Mouse (Mus musculus) heart, postnatal 0 days (tissue): ENCODE measurements around the gene Runx1. TPM values are rescaled to one million over a fixed set of nuclear protein-coding genes. Genes with fewer than 3 reads are reported as not detected.

Source experiments
- ATAC-seq: fragments of 200-750 bp; cut with Nextera tagmentation; 2 replicates; pipeline ENCODE4 v1.8.0; 2017; ENCODE audit warnings: low read depth, moderate number of reproducible peaks, moderate library complexity; ENCODE audit not compliant: insufficient read depth
- DNase-seq: peaks from one replicate; pipeline ENCODE4 v3.0.0-alpha.2; 2016; ENCODE audit warnings: low spot score
- H3K27ac ChIP-seq: fragments of 300-500 bp; sonication (generic); 2 replicates; pipeline ENCODE4 v1.5.1; 2014; ENCODE audit warnings: low read depth, mild to moderate bottlenecking
- H3K27me3 ChIP-seq: fragments of 300-500 bp; sonication (generic); 2 replicates; pipeline ENCODE4 v1.6.1; 2014; ENCODE audit warnings: low read length, mixed read lengths; ENCODE audit not compliant: control insufficient read depth, insufficient read depth
- H3K36me3 ChIP-seq: fragments of 300-500 bp; sonication (generic); replicated peaks from 2 replicates; pipeline ENCODE4 v1.6.1; 2014; ENCODE audit warnings: low read length, mixed read lengths; ENCODE audit not compliant: control insufficient read depth, insufficient read depth
- H3K4me1 ChIP-seq: fragments of 300-500 bp; sonication (generic); 2 replicates; pipeline ENCODE4 v1.6.1; 2014; ENCODE audit warnings: antibody characterized with exemption; ENCODE audit not compliant: control insufficient read depth, insufficient read depth
- H3K4me2 ChIP-seq: fragments of 300-500 bp; sonication (generic); 2 replicates; pipeline ENCODE4 v1.6.1; 2014; ENCODE audit warnings: low read depth, mild to moderate bottlenecking, low read length, moderate library complexity
- H3K4me3 ChIP-seq: fragments of 300-500 bp; sonication (generic); 2 replicates; pipeline ENCODE4 v1.5.1; 2014; ENCODE audit warnings: low read depth, low read length
- H3K9ac ChIP-seq: fragments of 300-500 bp; sonication (generic); replicated peaks from 2 replicates; pipeline ENCODE4 v1.6.1; 2014; ENCODE audit warnings: low read depth, low read length, mixed read lengths
- H3K9me3 ChIP-seq: fragments of 300-500 bp; sonication (generic); replicated peaks from 2 replicates; pipeline ENCODE4 v1.6.1; 2016; ENCODE audit warnings: low read length; ENCODE audit not compliant: control insufficient read depth
- CTCF ChIP-seq: IDR thresholded peaks from 2 replicates; pipeline ENCODE4 v1.5.1; 2016; ENCODE audit warnings: antibody characterized with exemption, control low read depth, low read depth
- EP300 ChIP-seq: IDR thresholded peaks from 2 replicates; pipeline ENCODE4 v1.6.1; 2016; ENCODE audit warnings: antibody characterized with exemption, low read depth
- WGBS: fragments of 180-500 bp; shearing (Covaris S2); extraction: QIAGEN DNeasy Blood & Tissue Kit; methylation state at CpG from one replicate; pipeline ENCODE4 v1.1.7; 2014; 5-methylcytosine and 5-hydroxymethylcytosine counted together
- polyA plus RNA-seq: library from polyadenylated mRNA; unstranded; fragments of >200 nt; fragmentation: Nextera tagmentation; extraction: Ambion mirVana; gene quantifications from 2 replicates; pipeline ENCODE4 v1.2.1, GENCODE M21; 2015
- total RNA-seq: library from RNA; depleted of rRNA; stranded (reverse); fragments of >200 nt; gene quantifications from 2 replicates; pipeline ENCODE4 v1.2.3, GENCODE M21; 2014; ENCODE audit warnings: low replicate concordance

Gene Runx1
- total and polyA plus RNA-seq, 2 experiments from 2014 or later, result 0.33 to 1.3 TPM

- H3K4me3 ChIP-seq, result no peak overlapping the region
- peaks cover 9% of the 10 kb centered on the region; the same call in 1 of the 2 replicates for H3K4me1 ChIP-seq
- DNase-seq, result no peak
- no peak for ATAC-seq
- H3K27me3 ChIP-seq, result peaks cover 15% of the 10 kb centered on the region; the same call in 1 of the 2 replicates
- H3K27ac ChIP-seq, result no peak overlapping the region
- H3K9me3 ChIP-seq, result no peaks in the 10 kb centered on the region
- TF ChIP-seq EP300, result no peak
- TF ChIP-seq CTCF, result no peak
- WGBS, result 76% methylated on average over 6 of the region's 6 CpGs
- no peak overlapping the region for H3K4me2 ChIP-seq
- no peak overlapping the region for H3K9ac ChIP-seq
- H3K36me3 ChIP-seq, result no peaks in the 10 kb centered on the region
Observed at GRCm38 (mm10) chr16:92782408-92782807, 43.5 kb downstream of the Runx1 start.

- H3K27ac ChIP-seq, result no peak overlapping the region
- ATAC-seq (no peak; the same call in 1 of the 2 replicates), DNase-seq (no peak)
- no peak overlapping the region for H3K4me3 ChIP-seq
- TF ChIP-seq EP300 (no peak), CTCF (no peak)
- peaks cover 10% of the 10 kb centered on the region; the same call in 1 of the 2 replicates for H3K27me3 ChIP-seq
- H3K4me2 ChIP-seq, result no peak overlapping the region
- peaks cover 9% of the 10 kb centered on the region; the same call in 1 of the 2 replicates for H3K4me1 ChIP-seq
- H3K36me3 ChIP-seq, result no peaks in the 10 kb centered on the region
- H3K9me3 ChIP-seq, result no peaks in the 10 kb centered on the region
- WGBS, result 90% methylated on average over 9 of the region's 9 CpGs
- H3K9ac ChIP-seq, result no peak overlapping the region
Observed at GRCm38 (mm10) chr16:92779896-92780435, 46.0 kb downstream of the Runx1 start.

- H3K9me3 ChIP-seq, result no peaks in the 10 kb centered on the region
Observed at GRCm38 (mm10) chr16:92779175-92779574, 46.8 kb downstream of the Runx1 start.

GRCm38 (mm10) chr16:92778096-92778780 lies 47.7 kb downstream of the Runx1 start:
- peaks cover 10% of the 10 kb centered on the region; the same call in 1 of the 2 replicates for H3K27me3 ChIP-seq
- no peaks in the 10 kb centered on the region for H3K9me3 ChIP-seq
- peak; percentile 27; the same call in 1 of the 2 replicates for ATAC-seq
- no peak overlapping the region for H3K4me3 ChIP-seq
- H3K36me3 ChIP-seq, result no peaks in the 10 kb centered on the region
- whole genome bisulfite sequencing, result 28% methylated on average over 9 of the region's 9 CpGs
- H3K9ac ChIP-seq, result no peak overlapping the region
- no peak for DNase-seq
- H3K4me2 ChIP-seq, result no peak overlapping the region
- H3K4me1 ChIP-seq, result no peaks in the 10 kb centered on the region
- no peak overlapping the region for H3K27ac ChIP-seq
- no peak for TF ChIP-seq EP300
- no peak for TF ChIP-seq CTCF

More at GRCm38 (mm10) chr16:92779175-92779574, 46.8 kb downstream of the Runx1 start:
- H3K4me3 ChIP-seq, result no peak overlapping the region
- peaks cover 10% of the 10 kb centered on the region; the same call in 1 of the 2 replicates for H3K27me3 ChIP-seq
- DNase-seq, result no peak
- no peak for TF ChIP-seq CTCF
- no peak for TF ChIP-seq EP300
- peaks cover 7% of the 10 kb centered on the region; the same call in 1 of the 2 replicates for H3K4me1 ChIP-seq
- H3K9ac ChIP-seq, result no peak overlapping the region
- no peak overlapping the region for H3K27ac ChIP-seq
- H3K4me2 ChIP-seq, result no peak overlapping the region
- H3K36me3 ChIP-seq, result no peaks in the 10 kb centered on the region
- ATAC-seq, result no peak
- 84% methylated on average over 2 of the region's 2 CpGs for WGBS

- H3K27me3 ChIP-seq, result no peaks in the 10 kb centered on the region
- H3K4me2 ChIP-seq, result no peak overlapping the region
- WGBS, result 77% methylated on average over 4 of the region's 4 CpGs
- H3K27ac ChIP-seq, result no peak overlapping the region
- 0 out of 2 replicates have a peak, but pooled peaks cover 2% of the 10 kb centered on the region for H3K4me1 ChIP-seq
- H3K9me3 ChIP-seq, result no peaks in the 10 kb centered on the region
- DNase-seq, result no peak
- TF ChIP-seq CTCF (no peak), EP300 (no peak)
- no peak overlapping the region for H3K4me3 ChIP-seq
- no peaks in the 10 kb centered on the region for H3K36me3 ChIP-seq
- ATAC-seq, result no peak
- H3K9ac ChIP-seq, result no peak overlapping the region
Observed at GRCm38 (mm10) chr16:92767862-92768261, 58.1 kb downstream of the Runx1 start.
